Mouse (Mus musculus) neutrophil, adult 5-6 weeks (primary cell): ENCODE measurements around the gene Myl10. TPM values are rescaled to one million over a fixed set of nuclear protein-coding genes. Genes with fewer than 3 reads are reported as not detected.
A peak's percentile ranks its signal among the peaks of the same experiment; 100 is the strongest.
"Not testable (repeated sequence)": the region's sequence is repeated elsewhere in the genome, so short reads cannot be mapped to it uniquely, and the experiment has no call there.

ENCODE experiments used
- ATAC-seq: fragments of 151-379, 151-347 bp; 2 replicates; pipeline ENCODE4 v1.8.0; 2017; ENCODE audit warnings: mild to moderate bottlenecking, moderate TSS enrichment; ENCODE audit not compliant: insufficient number of reproducible peaks, poor library complexity, low FRiP score, severe bottlenecking; ENCODE audit errors: extremely low read depth
- total RNA-seq: library from RNA; stranded (forward); fragments of 200-1000 nt; gene quantifications from 2 replicates; pipeline ENCODE4 v1.2.3, GENCODE M21; 2017

The Myl10 gene
- total RNA-seq, result not detected in 2 replicates

DNA sequence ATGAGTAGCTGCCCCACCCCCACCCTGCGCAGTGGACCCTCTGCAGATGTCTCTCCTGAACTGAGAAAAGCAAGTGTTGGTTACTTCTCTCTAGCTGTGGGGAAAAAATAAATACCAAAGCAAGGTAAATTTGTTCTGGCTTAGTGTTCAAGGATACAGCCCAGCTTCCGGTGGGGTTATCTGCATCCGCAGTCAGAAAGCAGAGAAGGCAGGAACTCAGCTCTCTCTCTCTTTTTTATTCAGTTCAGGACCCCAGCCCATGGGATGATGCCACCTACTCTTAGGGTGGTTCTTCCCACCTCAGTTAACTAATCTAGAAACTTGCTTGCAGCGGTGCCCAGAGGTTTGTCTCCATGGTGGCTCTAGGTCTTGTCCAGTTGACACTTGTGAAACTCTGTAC lies at the start of gene Myl10:
Gene Myl10 (plus strand): TSS at position 363 of the 400 bp plus-strand sequence.
- no peak for ATAC-seq

DNA sequence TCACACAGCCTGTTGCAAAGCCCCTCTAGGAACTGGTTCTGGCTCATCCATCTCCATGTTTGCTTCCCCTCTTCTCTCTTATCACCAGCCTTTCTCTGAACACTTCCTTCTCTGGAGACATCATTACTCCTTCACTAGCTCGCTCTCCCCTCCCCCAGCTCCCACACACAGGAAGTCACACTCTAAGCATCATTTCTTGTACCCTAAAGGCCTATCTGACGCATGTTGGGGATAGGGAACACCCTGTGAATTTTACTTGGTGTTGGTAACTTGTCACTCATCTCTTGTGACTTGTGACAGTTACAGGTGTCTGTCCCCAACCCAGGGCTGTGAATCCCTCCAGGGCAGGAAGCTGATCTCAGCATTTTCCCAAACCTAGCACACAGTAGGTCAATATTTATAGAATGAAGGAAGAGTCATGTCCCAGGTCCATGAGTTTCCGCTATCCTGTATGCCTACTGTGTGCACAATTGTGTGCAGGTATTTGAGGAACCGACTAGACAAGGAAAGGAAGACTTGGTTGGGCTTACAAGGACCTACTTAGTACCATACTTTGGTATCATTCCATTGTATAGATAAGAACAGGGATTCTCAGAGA lies 46.1 kb upstream of the Myl10 start:
- no peak for ATAC-seq

DNA sequence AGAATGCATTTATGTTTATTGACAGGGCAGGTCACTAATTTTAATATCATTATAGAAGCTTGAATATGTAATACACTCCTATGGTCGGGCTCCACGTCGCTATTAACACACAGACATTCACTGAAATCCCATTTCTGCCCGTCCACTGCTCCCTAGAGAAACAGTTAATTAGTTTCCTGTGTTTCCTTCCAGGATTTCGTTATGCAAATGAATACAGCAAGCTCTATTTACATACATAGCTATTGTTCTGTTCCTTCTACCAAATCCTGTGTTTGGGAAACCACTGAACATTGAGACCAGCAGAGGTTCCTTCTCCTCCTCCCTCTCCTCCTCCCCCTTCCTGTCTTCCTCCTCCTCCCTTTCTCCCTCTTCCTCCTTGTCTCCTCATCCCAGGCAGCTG lies 43.9 kb upstream of the Myl10 start:
- ATAC-seq, result no peak

- ATAC-seq, result no peak
Observed at GRCm38 (mm10) chr5:136649655-136650054, 43.3 kb upstream of the Myl10 start.

GRCm38 (mm10) chr5:136654481-136654880 lies 38.5 kb upstream of the Myl10 start:
- ATAC-seq, result no peak

GRCm38 (mm10) chr5:136656830-136657395 lies 36.0 kb upstream of the Myl10 start:
- no peak for ATAC-seq

GRCm38 (mm10) chr5:136660721-136661120 lies 32.2 kb upstream of the Myl10 start:
- ATAC-seq, result not testable (repeated sequence)

DNA sequence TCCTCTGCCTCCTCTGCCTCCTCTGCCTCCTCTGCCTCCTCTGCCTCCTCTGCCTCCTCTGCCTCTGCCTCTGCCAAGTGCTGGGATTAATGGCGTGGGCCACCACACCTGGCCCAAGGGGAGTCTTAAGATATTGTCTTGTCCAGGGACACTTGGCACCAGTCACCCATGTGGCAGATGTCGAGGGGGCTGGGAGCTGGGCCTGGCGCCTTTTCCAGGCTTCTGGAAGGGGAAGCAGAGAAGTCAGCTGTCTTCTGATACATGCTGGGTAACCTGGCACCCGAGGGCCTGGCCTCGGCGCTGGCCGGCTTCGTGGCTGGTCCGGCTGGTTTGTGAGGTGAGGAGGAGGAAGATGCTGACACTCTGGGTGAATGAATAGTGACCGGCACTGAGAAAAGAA lies 30.7 kb upstream of the Myl10 start:
- no peak for ATAC-seq

DNA sequence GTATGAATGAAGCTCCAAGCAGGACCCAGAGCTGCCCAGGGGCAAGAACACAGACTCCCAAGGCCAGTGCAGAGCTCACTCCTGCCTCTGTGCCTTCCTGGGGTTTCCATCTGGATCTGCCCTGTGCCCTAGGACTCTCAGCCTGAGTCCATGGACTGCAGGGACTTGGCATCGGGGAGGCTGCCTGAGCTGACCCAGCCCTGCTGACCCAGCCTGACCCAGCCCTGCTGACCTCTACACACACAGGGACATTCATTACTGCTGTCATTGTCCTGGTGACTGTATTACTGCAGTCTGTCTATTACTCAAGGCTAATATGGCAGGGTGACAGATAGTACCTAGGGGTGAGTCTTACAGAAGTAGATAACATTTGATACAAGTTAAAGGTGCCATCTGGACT lies 30.1 kb upstream of the Myl10 start:
- no peak for ATAC-seq

DNA sequence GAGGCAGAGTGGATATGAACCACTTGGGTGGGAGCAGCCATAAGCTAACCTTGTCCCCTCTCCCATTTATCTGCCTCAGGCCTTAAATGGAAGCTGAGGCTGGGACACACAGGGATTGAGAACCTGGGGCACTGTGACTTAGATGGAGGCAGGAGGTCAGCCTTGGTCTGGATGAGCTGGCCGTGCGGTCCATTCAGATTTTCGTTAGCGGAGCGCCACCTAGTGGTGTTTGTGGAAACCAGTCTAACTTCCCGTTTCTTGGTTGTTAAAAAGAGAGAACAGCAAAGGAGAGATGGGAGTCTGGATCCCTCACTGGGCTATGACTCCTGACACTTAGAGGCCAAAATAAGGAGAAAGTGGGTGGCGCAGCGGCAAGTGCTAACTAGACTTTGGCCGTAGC lies 28.4 kb upstream of the Myl10 start:
- ATAC-seq, result peak; percentile 66; the same call in 1 of the 2 replicates

DNA sequence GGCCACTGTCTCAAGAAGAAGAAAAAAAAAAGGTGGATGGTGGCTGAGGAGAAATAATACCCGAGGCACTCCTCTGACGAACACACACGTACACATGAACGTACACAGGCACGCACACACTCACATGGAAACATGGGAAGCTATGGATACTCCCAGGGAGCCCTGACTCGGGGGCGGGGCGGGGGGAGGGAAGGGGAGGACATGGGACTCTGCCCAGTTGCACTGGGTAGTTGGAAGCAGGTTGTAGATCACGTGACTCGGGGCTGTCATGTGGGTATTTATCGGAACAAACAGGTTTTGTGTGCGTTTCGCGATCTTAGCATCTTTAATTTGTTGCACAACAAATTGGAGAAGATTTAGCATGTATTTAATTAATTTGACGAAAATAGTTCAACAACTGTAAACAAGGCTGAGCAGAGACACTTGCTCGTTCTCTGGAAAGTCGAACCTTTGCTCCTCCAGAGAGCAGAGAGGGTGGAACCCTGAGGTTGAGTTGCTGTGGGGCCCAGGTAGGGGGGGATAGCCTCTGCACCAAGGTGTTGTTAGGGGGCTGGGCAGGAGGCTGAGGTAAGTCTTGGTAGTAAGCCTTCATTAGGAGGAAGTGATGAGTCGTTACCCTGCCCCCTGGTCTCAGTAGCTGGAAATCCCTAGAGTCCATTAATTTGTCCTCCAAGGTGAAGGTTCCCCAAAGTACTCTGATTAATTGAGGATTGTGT lies 16.5 kb upstream of the Myl10 start:
- ATAC-seq, result no peak

GRCm38 (mm10) chr5:136678840-136679348 lies 14.1 kb upstream of the Myl10 start:
- peak; percentile 45; the same call in 1 of the 2 replicates for ATAC-seq

GRCm38 (mm10) chr5:136686349-136686748 lies 6.6 kb upstream of the Myl10 start:
- ATAC-seq, result no peak

DNA sequence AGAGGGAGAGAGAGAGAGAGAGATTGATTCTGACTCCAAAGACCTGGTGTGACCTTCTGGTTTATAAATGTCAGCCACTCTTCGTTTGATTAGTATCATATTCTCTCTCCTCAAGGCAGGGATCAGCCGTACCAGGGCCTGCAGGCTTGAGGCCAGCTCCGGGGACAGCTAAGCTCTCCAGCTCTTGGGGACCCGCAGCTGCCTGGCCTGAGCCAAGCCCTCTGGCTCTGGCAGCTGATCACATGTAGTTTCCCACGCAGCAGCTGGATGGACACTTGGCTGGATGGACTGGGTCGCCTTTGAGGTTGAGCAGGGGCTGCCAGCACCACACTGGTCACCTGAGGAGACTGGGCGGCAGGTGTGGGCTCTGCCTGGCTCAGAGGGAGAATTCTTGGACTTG lies 5.4 kb upstream of the Myl10 start:
- ATAC-seq, result no peak

DNA sequence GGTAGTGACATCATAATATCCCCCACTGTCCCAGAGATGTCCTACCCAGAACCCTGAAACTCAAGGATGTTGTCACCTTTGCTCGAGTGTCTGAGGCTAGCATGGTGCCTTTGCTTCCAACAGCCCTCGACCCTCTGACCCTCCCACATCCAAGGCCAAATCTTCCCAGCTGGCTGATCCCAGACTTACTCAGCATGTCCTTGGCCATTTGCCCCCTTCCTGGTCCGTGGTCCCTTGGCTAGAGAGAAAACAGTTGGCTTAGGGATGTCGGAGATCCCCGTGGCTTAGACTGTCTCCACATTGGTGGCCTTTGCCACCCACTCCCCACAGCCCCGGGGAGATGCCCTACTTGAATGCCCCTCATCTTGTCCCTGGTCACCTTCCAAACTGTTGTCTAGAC lies 4.1 kb upstream of the Myl10 start:
- no peak for ATAC-seq

DNA sequence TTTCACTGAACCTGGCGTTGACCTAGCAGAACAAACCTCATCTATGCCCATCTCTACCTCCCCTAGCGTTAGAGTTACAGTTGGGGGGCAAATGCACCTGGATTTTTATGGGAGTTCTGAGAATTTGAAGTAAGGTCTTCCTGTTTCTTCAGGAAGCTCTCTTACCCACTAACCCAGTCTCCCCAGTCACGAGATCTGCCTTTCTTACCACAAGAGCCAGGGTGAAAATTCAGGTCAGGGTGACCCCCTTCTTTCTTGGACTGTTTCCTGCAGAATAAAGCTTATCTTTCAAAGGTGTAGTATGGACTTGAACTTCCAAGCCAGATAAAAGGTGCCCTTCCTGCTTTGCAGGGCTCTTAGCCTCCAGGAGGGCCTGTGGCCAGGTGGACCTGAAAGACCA lies 1.8 kb upstream of the Myl10 start:
- no peak for ATAC-seq

DNA sequence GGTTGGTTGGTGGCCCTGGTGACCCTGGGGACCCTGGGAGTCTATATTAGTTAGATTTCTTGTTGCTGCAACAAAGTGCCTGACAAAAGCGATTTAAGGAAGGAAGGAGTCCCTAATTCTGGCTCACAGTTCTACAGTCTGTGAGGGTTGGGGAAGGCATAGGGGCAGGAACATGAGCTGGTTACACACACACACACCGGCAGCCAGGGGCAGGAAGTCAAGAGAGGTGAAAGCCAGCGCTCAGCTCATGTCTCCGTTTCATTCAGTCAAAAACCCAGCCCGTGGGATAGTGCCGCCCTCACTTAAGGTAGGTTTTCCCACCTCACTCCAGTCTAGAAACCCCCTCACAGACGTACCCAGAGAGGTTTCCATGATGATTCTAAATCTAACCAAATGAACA lies 472 bp downstream of the Myl10 start:
- ATAC-seq, result no peak

DNA sequence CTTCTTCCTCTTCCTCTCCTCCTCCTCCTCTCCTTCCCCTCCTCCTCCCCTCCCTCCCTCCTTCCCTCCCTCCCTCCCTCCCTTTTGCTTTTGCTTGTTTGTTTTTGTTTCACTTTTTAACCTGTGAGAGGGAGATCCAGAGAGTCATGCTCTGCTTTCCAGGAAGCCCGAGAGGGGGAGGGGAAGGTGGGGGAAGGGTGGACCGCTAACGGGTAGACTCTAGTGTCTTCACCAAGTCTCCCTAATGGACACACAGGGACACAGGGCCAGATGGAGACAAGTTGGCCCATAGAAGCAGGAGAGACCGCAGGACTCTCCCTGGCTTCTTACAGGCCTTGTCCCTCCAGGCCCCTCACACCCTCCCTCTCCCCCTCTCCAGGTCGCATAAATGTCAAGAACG lies 2.0 kb downstream of the Myl10 start:
- no peak for ATAC-seq

DNA sequence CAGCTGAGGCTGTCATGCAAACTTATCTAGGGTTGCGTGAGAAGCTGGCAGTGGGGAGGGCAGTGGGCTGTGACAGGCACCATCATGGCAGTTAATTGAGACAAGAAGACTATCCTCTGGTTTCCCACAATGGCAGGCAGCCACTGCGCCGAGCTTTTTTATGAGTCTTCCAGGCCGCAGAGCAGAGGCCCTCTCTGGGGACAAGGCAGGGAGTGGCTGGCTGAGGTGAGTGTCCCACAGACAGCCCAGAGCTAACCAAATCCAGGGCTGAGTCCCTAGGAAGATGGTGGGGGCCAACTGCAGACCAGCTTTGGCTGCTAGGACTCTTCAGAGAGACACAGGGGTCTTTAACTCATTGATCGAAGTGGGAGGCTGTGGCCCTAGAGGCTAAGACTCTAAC lies 3.6 kb downstream of the Myl10 start:
- ATAC-seq, result no peak

GRCm38 (mm10) chr5:136697618-136698017 lies 4.7 kb downstream of the Myl10 start:
- no peak for ATAC-seq
